Mouse (Mus musculus) gastrocnemius, adult 18-20 months (tissue): ENCODE measurements around the gene Sec23ip. TPM values are rescaled to one million over a fixed set of nuclear protein-coding genes. Genes with fewer than 3 reads are reported as not detected.
A peak's percentile ranks its signal among the peaks of the same experiment; 100 is the strongest.
"Not testable (repeated sequence)": the region's sequence is repeated elsewhere in the genome, so short reads cannot be mapped to it uniquely, and the experiment has no call there.

Experiments
- DNase-seq: peaks from one replicate; pipeline ENCODE4 v3.0.0; 2021; ENCODE audit warnings: low spot score
- long read RNA-seq, 2 experiments: library from polyadenylated mRNA; stranded (forward); transcript quantifications; one replicate each; pipeline ENCODE4 v2.0.0; 2021
- total RNA-seq, 2 experiments: library from RNA; stranded (reverse); gene quantifications; 2 replicates each; pipeline ENCODE4 v1.2.3; 2021

Gene Sec23ip
- 10 to 100 TPM; 17.5 to 18.3 TPM for total RNA-seq
- long read RNA-seq, experiment 1, full-length matches to known transcripts, result 12 of 26 reads
- long read RNA-seq, experiment 1, partial matches to known transcripts, result 3 of 26 reads
- long read RNA-seq, experiment 1, other reads (novel, unspliced or antisense), result 11 of 26 reads
- long read RNA-seq, experiment 2, full-length matches to known transcripts, result 8 of 17 reads
- long read RNA-seq, experiment 2, partial matches to known transcripts, result 6 of 17 reads
- long read RNA-seq, experiment 2, other reads (novel, unspliced or antisense), result 3 of 17 reads

DNA sequence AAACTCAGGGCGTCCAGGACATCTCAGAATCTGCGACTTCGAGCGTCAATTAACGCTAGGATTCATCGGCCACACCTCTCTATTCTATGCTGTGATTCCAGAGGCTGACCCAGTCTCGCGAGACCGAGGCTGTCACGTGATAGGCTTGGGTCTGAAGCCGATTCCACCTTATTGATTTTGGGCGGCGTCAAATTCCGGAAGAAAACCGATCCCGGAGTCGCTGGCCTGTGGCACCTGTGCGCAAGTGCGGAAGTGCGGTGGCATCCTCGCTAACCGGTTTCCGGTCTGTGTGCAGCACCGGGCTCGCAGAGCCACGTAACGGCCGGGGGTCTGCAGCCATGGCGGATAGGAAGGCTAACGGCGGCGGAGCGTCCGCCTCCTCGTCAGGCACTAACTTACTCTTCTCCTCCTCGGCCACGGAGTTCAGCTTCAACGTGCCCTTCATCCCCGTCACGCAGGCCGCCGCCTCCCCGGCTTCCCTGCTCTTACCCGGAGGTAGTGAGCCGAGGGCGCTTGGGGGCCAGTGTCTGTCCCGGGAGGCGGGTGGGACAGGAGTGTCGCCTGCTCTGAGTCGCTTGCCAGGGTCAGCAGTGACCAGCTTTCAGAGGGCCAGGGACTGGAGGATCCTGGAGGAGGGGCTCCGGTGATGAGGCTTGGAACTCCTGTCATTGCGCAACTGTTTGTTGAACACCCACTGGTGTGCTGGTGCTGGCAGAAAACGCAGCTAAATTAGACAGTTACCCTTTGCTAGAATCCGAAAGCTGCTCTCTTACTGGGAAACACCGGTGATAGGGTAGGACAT, at the start of gene Sec23ip:
Gene Sec23ip (plus strand): TSS at position 260 of the 802 bp plus-strand sequence.
- peak; percentile 99 for DNase-seq

DNA sequence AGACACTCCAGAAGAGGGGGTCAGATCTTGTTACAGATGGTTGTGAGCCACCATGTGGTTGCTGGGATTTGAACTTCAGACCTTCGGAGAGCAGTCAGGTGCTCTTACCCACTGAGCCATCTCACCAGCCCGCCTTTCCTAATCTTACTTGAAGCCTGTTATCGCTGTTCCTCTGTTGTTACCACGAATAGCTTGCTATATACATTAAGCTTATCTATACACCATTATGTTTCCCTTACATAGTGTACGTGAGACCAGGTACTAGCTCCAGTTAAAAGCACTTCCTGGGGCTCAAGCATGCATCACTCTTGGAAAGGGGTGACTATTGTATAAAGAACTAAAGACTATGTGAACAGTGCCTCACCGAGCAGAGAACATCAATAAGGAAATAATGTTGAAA, 44.8 kb upstream of the Sec23ip start:
- not testable (repeated sequence) for DNase-seq

DNA sequence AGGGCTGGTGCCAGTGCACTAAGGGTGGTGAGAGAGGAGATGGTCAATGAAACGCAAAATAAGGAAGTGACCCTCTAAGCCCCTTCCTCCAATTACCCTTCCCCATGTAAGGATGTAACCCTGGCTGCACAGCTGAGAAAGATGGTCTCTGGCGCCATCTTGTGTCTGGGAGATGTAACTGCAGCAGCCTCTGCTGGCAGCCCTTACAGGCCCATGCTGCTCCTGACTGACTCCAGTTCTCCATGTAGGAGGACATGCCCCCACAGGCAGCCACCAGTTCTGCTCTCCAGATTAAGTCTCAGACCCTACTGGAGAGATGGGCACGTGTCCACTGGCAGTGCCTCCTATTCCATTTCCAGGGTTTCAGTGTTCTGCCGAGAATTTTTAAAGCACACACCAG, 39.0 kb upstream of the Sec23ip start:
- peak; percentile 69 for DNase-seq

DNA sequence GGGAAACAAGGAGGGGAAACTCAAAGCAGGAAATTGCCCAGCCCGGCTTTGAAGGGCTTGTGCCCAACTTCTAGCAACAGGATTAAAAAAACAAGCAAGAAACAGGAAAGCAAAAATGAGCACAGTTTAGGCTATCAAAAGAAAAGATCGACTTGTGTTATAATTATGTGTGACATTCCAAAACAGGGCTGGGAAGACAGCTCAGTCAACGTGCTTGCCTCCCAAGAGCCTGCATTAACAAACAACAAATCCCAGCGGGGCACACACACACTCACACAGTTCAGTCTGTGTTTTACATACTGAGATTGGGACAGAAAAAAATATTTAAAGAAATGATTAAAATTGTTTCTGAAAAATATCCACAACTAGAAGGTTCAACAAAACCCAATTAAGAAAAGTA, 26.8 kb upstream of the Sec23ip start:
- DNase-seq, result no peak

DNA sequence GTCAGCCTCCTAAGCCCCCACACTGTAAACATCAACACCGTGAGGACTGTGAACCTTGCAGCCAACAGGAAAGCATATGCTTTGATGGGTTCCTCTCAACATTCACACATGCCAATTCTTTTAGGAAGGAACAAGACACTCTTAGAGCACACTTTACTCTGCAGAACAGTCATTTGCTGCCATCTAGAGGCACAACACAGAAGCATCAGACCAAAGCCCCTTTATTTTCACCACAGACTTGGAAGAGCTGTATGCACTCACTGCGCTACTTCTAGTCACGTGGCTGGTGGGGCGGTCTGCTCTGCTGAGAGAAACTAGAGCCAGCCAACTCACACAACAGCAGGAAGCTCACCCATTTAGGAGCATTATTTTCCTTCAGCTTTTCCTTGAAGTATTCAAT, 20.0 kb upstream of the Sec23ip start:
- DNase-seq, result peak; percentile 59

DNA sequence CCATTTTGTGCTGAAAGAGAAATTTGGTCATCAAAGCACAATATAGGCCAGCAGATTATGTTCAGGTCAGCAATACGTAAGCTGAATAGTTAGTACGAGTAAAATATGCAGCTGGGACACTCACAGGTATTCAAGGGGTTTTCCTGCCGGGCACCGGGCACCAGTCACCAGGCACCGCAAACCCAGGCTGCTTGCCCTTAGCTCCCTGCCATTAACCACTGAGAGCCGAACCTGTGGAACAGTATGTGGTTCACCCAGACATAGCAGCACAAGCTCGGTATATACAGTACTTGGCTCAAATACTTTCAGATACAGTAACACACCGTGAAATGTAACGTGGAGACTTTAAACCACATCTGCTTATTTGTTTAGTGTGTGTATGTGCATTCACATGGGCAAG, 19.6 kb upstream of the Sec23ip start:
- DNase-seq, result no peak

DNA sequence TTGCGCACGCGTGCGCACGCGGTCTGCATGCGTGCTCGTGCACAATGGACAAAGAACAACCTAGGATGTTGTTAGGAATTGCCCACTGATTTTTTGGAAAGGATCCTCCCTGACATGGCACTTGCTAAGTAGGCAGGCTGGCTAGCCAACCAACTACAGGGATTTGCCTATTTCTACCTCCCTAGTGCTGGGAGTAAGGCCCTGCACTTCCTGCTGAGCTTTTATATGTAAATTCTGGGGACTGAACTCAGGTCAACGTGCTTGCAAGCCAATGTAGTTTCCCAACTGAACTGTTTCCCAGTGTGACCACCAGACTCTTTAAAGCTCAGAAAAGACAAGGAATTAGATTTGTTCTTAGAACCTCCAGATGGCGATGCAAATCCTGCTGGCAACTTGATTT, 17.7 kb upstream of the Sec23ip start:
- DNase-seq, result no peak

DNA sequence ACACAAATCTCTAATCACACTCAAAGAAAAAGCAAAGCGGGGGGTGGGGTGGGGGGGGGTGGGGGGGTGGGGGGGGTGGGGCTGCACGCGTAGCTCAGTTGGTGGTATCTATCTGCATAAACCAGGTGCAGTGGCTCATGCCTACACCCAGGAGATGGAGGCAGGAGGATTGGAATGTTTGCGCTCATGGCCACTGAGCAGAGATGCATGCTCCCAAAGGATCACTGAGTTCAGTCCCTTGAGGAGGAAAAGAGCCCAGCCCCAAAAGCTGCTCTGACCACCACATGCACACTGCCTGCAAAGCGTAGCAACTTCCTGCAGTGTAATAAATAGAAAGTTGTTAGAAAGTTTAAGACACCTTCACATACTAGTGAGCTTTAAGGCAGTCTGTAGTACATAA, 17.0 kb upstream of the Sec23ip start:
- no peak for DNase-seq

DNA sequence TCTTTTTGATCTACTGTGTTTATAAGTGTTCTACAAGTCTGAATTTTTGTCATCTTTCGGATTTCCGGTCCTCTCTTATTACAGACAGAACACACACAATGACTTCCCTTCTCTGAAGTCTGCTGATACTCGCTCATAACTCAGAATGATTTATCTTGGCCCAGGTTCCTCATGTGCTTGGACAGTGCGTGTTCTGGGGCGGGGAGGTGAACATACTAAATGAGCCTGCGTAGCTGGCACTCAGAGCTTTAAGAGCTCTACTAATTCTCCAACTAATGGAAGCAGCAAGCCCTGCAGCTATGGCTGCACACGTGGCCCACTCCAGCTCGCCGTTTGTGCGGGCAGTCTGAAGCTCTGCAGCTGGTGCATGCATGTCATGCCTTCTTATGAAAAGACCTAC, 16.0 kb upstream of the Sec23ip start:
- DNase-seq, result no peak

DNA sequence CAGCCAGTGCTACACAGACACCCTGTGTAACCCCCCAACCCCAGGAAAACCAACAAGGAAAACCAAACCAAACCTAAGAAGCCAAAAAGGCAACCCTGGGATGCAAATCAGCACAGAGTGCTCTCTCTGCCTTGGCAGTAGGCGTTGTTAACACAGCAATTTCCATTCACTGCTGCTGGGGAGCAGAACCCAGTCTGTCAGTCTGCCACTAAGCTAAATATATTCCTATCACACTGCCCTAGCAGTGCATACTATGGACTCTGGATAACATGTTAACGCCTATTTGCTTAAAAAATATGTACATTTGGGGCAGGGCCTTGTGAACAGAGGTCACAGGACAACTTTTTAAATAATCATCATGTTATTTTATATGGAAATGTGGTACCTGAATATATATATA, 13.2 kb upstream of the Sec23ip start:
- DNase-seq, result no peak

DNA sequence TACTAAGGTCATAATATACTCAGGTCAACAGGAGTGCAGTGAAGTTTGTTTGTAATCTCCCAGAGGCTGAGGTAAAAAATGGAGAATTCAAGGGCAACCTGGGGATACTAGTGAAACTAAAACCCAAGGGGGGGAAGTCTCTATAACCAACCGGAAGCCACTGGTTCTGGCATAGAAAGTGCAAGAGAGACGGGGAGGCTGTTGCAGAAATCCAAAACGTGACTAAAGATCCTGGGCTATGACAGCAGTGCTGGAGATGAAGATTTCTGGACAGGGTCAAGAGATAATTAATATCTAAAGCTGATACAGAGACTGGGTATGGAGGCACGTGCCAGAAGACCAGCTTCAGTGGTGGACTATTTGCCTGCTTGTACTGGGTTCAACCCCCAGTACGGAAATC, 6.7 kb upstream of the Sec23ip start:
- DNase-seq, result no peak

DNA sequence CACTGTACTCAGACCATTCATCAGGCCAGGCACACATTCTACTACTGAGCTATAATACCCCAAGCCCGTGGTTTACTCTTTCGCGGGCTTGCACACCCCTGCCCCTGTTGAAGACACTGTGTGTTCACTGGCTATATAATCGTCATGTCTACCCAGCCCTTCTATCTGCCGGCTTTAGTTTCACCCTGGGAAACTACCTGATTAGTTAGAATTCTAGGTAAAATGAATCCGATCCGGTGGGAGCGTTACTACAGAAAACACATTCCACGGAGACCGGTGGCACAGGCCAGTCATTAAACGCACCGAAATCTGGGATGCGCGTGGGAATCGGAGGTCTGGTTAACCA, 5.7 kb upstream of the Sec23ip start:
- no peak for DNase-seq

DNA sequence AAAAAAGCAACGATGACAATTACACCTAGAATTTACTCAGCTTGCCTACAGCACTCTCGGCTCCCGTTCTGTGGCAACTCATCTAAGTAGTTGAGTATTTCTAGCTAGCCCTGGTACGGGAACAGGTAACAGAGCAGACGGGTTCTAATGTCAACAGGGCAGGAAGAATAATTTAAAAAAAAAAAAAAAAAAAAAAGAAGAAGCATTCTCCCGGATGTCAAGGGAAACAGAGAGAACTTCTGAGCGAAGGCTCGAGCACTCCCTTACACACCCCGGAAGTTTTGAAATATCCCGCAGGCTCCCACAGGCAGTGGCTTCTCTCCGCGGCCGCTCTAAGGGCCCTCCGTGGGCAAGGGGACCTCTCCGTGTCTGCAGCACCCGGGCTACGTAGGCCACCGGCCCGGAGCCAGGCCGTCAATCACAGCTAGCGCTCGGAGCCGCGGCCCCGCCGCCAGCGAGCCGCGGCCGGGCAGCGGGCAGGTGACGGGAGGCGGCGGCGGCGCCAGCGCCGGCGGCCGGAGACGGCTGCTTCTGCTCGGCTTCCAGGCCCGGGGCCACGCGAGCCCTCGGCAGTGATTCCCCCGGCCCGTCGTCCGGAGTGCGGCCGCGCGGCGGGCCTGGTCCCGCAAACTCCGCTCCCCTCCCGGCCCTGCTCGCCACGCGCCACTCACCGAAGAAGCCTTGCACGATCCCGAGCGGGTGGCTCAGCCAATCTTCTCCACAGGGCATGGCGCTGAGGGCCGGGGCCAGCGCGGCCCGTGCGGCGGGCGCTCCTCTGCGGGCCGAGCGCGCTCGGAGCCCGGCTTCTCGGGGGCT, 5.1 kb upstream of the Sec23ip start:
- peak; percentile 43 for DNase-seq

DNA sequence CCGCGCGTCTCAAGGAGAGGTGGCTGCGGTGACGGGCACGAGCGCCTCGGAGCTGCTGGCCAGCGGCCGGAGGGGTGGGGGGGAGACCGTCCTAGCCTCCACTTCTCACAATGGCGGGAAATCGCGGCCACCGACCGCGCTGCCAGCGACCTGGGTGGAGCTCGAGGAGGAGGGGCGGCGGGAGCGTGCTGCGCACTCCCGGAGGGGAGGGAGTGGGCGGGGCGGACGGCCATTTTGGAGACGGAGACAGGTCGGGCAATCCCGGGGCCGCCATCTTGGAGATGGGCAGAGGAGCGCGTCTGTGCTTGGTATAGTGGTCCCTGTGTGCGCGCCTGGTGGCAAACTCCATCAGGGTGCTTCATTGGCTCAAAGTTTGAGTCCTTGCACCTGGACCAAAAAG, 4.4 kb upstream of the Sec23ip start, which contains the start of gene Mcmbp:
Gene Mcmbp (minus strand): TSS at position 162 of the 400 bp plus-strand sequence.
- DNase-seq, result peak; percentile 97

DNA sequence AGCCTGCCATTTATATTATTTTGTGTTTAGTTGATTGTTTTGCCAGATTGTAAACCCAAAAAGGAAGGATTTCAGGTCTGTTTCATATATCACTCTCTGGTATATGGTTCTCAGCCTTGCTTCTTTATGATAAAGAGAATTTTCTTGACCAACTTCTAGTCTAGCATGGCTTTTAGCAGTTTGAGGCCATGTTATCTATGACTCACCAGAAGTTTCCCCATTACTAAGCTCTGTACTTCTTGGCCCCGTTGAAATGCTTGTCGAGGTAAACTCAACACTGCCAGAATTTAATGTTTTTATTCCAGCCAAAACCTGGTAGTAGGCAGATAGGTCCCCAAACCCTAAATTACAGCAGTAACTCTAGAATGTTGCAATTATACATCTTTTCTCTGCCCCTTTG, 845 bp upstream of the Sec23ip start:
- no peak for DNase-seq

DNA sequence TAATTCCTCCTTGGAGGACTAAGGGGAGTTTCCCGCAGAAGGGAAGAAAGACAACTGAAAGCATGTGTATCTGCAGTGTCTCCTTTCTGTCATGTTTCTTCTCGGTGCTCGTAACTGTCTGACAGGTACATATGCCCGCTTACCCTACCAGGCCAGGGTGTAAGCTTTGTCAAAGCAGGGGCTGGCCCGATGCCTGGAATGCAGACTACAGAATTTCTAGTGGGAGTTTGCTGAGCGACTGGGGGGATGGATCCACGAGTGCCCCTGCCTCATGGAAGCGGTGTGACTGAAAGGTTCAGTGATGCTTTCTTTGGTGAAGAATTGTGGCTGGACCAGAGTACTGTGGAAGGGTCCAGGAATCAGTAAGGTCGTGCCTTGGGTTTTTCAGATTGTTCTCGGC, 1.4 kb downstream of the Sec23ip start:
- DNase-seq, result no peak

DNA sequence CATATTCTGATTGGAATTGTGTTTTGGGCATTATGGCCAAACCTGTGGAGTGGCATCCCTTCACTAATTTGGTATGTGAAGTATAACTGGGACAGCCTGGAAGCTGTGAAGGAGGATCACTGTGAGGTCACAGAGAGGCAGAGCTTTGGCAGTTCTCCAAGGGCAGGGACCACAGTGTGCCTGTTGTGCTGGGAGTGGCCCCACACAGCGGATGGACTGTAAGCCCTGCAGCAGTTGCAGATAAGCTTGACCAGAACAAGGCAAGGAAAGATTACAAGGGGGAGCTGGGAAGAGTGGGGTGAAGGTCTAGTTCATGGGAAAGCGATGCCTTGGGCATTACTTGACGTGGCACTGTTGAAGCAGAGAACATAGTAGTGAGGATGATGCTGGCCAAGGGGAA, 4.0 kb downstream of the Sec23ip start:
- DNase-seq, result peak; percentile 78

DNA sequence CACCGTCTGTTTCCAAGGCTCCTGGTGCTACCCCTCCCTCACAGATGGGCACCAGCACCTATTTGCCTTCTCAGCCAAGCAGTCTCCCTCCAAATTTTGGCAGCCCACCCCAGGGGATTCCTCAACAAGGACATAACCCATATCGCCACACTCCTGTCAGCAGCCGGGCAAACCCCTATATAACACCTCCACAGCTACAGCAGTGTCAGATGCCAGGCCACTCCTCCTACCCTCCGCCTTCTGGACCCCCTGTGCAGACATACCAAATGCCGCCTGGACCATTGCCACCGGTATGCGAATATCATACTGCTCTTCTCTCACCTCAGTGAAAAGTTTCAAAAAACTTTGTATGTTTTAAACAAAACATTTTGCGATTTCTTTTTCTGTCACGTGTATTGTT, 5.6 kb downstream of the Sec23ip start:
- DNase-seq, result no peak

DNA sequence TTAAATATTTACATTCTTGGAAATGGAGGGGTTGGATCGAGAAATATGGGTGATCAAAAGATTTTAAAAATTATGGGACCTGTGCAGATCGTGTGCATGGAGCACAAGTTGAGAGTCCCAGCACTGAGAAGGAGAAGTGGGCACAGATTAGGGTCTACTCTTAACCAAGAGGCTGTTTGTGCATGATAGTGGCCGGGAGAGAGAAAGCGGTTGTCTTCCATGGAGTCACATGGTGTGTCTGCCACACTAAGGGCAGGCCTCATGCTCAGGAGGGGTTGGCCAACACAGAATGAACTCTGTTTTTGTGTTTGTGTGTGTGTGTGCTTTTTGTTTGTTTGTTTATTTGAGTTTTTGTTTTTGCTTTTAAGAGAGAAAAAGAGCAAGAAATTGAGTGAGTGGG, 7.3 kb downstream of the Sec23ip start:
- no peak for DNase-seq

DNA sequence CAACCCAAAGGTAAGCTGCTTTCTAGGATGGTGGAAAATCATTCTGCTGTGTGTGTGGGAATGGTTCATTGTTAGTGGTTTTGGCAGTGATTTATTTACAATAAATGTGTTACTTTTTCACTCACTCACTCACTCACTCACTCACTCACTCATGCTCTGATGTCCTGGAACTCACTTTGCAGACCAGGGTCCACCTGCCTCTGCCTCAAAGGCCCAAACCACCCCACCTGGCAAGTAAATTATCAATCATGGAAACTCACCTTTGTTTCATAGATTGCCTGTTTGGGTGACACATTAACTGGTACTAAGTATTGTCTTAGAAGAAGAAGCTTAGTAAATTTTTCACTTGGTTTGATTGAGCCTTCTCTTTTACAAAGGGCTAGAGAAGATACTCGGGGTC, 10.7 kb downstream of the Sec23ip start:
- no peak for DNase-seq

DNA sequence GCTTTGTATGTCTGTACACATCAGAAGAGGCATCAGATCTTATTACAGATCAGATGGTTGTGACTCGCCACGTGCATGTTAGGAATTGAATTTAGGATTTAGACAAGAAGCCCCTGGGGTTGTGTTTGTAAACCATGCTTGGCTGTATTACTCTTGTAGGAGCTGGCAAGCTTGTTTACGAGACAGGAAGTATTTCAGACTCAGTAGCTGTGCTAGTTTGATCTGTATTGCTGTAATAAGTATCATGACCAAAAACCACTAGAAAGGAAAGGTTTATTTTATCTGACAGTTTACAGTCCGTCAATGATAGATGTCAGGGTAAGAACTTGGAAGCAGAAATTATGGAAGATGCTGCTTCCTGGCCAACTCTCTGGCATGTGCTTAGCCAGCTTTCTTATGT, 14.2 kb downstream of the Sec23ip start:
- DNase-seq, result no peak

DNA sequence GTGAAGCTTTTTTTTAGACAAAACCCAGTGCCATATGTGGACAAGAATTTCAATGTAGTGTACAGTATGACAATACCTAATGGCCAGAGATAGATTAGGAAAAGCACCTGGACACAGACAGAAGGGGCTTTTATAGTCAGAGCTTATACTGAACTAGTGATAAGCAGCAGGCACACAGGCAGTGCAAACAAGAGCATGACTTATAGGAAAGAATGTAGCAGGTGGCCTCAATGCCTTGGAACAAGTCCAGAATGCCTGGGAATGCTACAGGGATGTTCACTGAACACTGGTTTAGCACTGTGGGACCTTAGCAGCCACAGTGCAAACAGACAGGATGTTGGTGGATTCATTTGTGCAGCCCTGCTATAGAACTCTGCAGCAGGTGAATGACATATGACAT, 22.0 kb downstream of the Sec23ip start:
- DNase-seq, result no peak
